9 mouse cellular contexts compared by ENCODE assay signal in genomic region chr1:167617995-167618489, GRCm38 (mm10). TPM values are rescaled to one million over a fixed set of nuclear protein-coding genes. Genes with fewer than 3 reads are reported as not detected.
DNase-seq lines count a peak whose midpoint lies in the region; ATAC-seq lines count a peak whose summit lies in the region.
"Had no signal": no experiment of that assay in that cellular context is flagged by ENCODE, and none has a peak within 500 bp of the region (broad histone marks: within the 10 kb centered on the region; RNA-seq: fewer than 3 reads in every experiment).

No protein-coding gene starts in this region.

- H3K9me3 ChIP-seq in embryonic facial prominence, embryonic 14.5 days (ENCODE audit: control insufficient read depth, low read length) = no peaks in the 10 kb centered on the region
- no peaks in the 10 kb centered on the region for H3K9me3 ChIP-seq in embryonic facial prominence, embryonic 10.5 days

- WGBS in embryonic facial prominence, embryonic 14.5 days = 64% methylated on average over 18 of the region's 18 CpGs
- WGBS in embryonic facial prominence, embryonic 10.5 days = 71% methylated on average over 18 of the region's 18 CpGs

- H3K36me3 ChIP-seq in embryonic facial prominence, embryonic 14.5 days (ENCODE audit: control insufficient read depth, insufficient read depth, low read length) = no peaks in the 10 kb centered on the region
- H3K36me3 ChIP-seq in embryonic facial prominence, embryonic 10.5 days (replicated peaks) = no peaks in the 10 kb centered on the region

- intact Hi-C loops in gastrocnemius, postnatal 36 days (cut with DNase I) = no loop called here

- no peak overlapping the region for H3K27ac ChIP-seq in embryonic facial prominence, embryonic 14.5 days (replicated peaks; ENCODE audit: low read depth, low read length)
- no peak overlapping the region for H3K27ac ChIP-seq in embryonic facial prominence, embryonic 10.5 days (replicated peaks)

- H3K27me3 ChIP-seq in embryonic facial prominence, embryonic 14.5 days (replicated peaks; ENCODE audit: control insufficient read depth, insufficient read depth, low read length) = no peaks in the 10 kb centered on the region
- H3K27me3 ChIP-seq in embryonic facial prominence, embryonic 10.5 days (replicated peaks; ENCODE audit: low read depth, poor library complexity, severe bottlenecking) = no peaks in the 10 kb centered on the region; the same call in 1 of the 2 replicates

- H3K4me3 ChIP-seq in embryonic facial prominence, embryonic 14.5 days (ENCODE audit: low read depth, low read length) = no peak overlapping the region
- no peak overlapping the region for H3K4me3 ChIP-seq in embryonic facial prominence, embryonic 10.5 days
- H3K4me3 ChIP-seq: myocyte had no signal

- no peak overlapping the region for H3K4me2 ChIP-seq in embryonic facial prominence, embryonic 14.5 days (ENCODE audit: low read depth, low read length)

- H3K9ac ChIP-seq in embryonic facial prominence, embryonic 14.5 days (ENCODE audit: low read depth, low read length) = no peak overlapping the region

- H3K4me1 ChIP-seq in embryonic facial prominence, embryonic 14.5 days (ENCODE audit: control insufficient read depth, insufficient read depth, low read length) = no peaks in the 10 kb centered on the region
- H3K4me1 ChIP-seq in embryonic facial prominence, embryonic 10.5 days = peaks cover 12% of the 10 kb centered on the region

- peak; percentile 20 for DNase-seq in embryonic facial prominence, embryonic 14.5 days (ENCODE audit: low spot score)
- DNase-seq in embryonic facial prominence, embryonic 10.5 days (ENCODE audit: low spot score) = no peak
- DNase-seq in Muller cell, postnatal 12 days (ENCODE audit: inconsistent ontology term) = peak; percentile 82
- DNase-seq in gastrocnemius, postnatal 36 days = peak; percentile 58 to 62
- peak; percentile 6 for DNase-seq in layer of hippocampus, adult 9-11 months
- peak; percentile 24 for DNase-seq in ovary, postnatal 36 days (ENCODE audit: low spot score)

- no peak; the same call in 1 of the 2 replicates for ATAC-seq in embryonic facial prominence, embryonic 14.5 days (ENCODE audit: low read depth)
- ATAC-seq in CD4-positive, CD25-positive, alpha-beta regulatory T cell, adult 4 months = no peak
- no peak for ATAC-seq in megakaryocyte-erythroid progenitor cell, adult 5-6 weeks (replicated peaks; ENCODE audit: low FRiP score, low TSS enrichment, poor library complexity, severe bottlenecking)

RNA-seq across cellular contexts. Expression of gene Rxrg, which starts 19.9 kb away (rescaled TPM):
- polyA plus RNA-seq in embryonic facial prominence, embryonic 14.5 days (2014; fragmentation: Nextera tagmentation; extraction: Ambion mirVana) = 20.9 and 25.2 TPM in 2 replicates
- polyA plus RNA-seq in embryonic facial prominence, embryonic 10.5 days (2016; fragmentation: Nextera tagmentation; extraction: Ambion mirVana) = 3.6 and 4.0 TPM in 2 replicates
- total RNA-seq in gastrocnemius, postnatal 36 days (2021) = 10 to 100 TPM; 44.8 to 48.1 TPM
- polyA plus RNA-seq in CD4-positive, CD25-positive, alpha-beta regulatory T cell, adult 4 months (2017; shearing (Covaris generic)) = not detected
- total RNA-seq in megakaryocyte-erythroid progenitor cell, adult 5-6 weeks (2014; fragmentation: Nextera tagmentation) = not detected in 2 replicates
- total RNA-seq in megakaryocyte-erythroid progenitor cell, adult 5-6 weeks (2017) = 0.53 and 1.0 TPM in 2 replicates
